13 mouse cellular contexts compared by ENCODE assay signal in genomic region chr4:152179946-152180660, GRCm38 (mm10). TPM values are rescaled to one million over a fixed set of nuclear protein-coding genes. Genes with fewer than 3 reads are reported as not detected.
DNase-seq lines count a peak whose midpoint lies in the region; ATAC-seq lines count a peak whose summit lies in the region.
"Had no signal": no experiment of that assay in that cellular context is flagged by ENCODE, and none has a peak within 500 bp of the region (broad histone marks: within the 10 kb centered on the region; RNA-seq: fewer than 3 reads in every experiment).

No protein-coding gene starts in this region.

- H3K4me2 ChIP-seq in forebrain, embryonic 15.5 days (replicated peaks), result peak overlapping the region; percentile 96; the same call in 1 of the 2 replicates
- peak overlapping the region; percentile 89; the same call in 1 of the 2 replicates for H3K4me2 ChIP-seq in neural tube, embryonic 11.5 days (ENCODE audit: low read depth)
- peak overlapping the region; percentile 94 for H3K4me2 ChIP-seq in hindbrain, embryonic 14.5 days (replicated peaks)

- WGBS in forebrain, embryonic 15.5 days, result 88% methylated on average over 16 of the region's 16 CpGs
- WGBS in forebrain, embryonic 10.5 days, result 90% methylated on average over 16 of the region's 16 CpGs
- WGBS in neural tube, embryonic 11.5 days, result 79% methylated on average over 16 of the region's 16 CpGs
- 86% methylated on average over 16 of the region's 16 CpGs for WGBS in hindbrain, embryonic 14.5 days

- H3K4me1 ChIP-seq in forebrain, embryonic 15.5 days, result peaks cover 29% of the 10 kb centered on the region
- H3K4me1 ChIP-seq in forebrain, embryonic 10.5 days, result peaks cover 46% of the 10 kb centered on the region
- peaks cover 16% of the 10 kb centered on the region for H3K4me1 ChIP-seq in neural tube, embryonic 11.5 days (ENCODE audit: control insufficient read depth, insufficient read depth, low read length)
- H3K4me1 ChIP-seq in hindbrain, embryonic 14.5 days (replicated peaks; ENCODE audit: control insufficient read depth, insufficient read depth, low read length), result peaks cover 20% of the 10 kb centered on the region; the same call in 1 of the 2 replicates

- ATAC-seq in forebrain, embryonic 15.5 days (replicated peaks), result no peak
- ATAC-seq in neural tube, embryonic 11.5 days (ENCODE audit: insufficient read depth, low FRiP score, low TSS enrichment), result no peak
- no peak for ATAC-seq in hindbrain, embryonic 14.5 days (ENCODE audit: low FRiP score)
- ATAC-seq in erythroid progenitor cell, adult 5-6 weeks (replicated peaks; ENCODE audit: low FRiP score, poor library complexity, severe bottlenecking), result no peak
- ATAC-seq: liver, postnatal 0 days had no signal

- 0 out of 2 replicates have a peak overlapping the region, but pooled peaks have one; percentile 69 for H3K4me3 ChIP-seq in forebrain, embryonic 15.5 days
- H3K4me3 ChIP-seq in forebrain, embryonic 10.5 days, result no peak overlapping the region
- H3K4me3 ChIP-seq in neural tube, embryonic 11.5 days (ENCODE audit: low read depth, low read length), result no peak overlapping the region
- H3K4me3 ChIP-seq in hindbrain, embryonic 14.5 days (replicated peaks; ENCODE audit: low read length), result peak overlapping the region; percentile 86; the same call in 1 of the 2 replicates

- no peak for DNase-seq in forebrain, embryonic 10.5 days (ENCODE audit: extremely low spot score, low spot score)
- DNase-seq in neural tube, embryonic 11.5 days (ENCODE audit: low spot score), result no peak
- no peak for DNase-seq in neural tube, embryonic 10.5 days (ENCODE audit: extremely low spot score, low spot score)
- no peak for DNase-seq in hindbrain, embryonic 14.5 days (ENCODE audit: low spot score)
- no peak for DNase-seq in MN1 (ENCODE audit: low spot score)
- no peak for DNase-seq in left cerebral cortex, adult 11 months (ENCODE audit: low spot score)
- DNase-seq: heart, postnatal 4 days; liver, postnatal 0 days had no signal

- H3K36me3 ChIP-seq in forebrain, embryonic 15.5 days, result no peaks in the 10 kb centered on the region
- peaks cover 21% of the 10 kb centered on the region for H3K36me3 ChIP-seq in forebrain, embryonic 10.5 days (replicated peaks)
- H3K36me3 ChIP-seq in neural tube, embryonic 11.5 days (ENCODE audit: control insufficient read depth, insufficient read depth, low read length), result no peaks in the 10 kb centered on the region
- H3K36me3 ChIP-seq in hindbrain, embryonic 14.5 days (replicated peaks; ENCODE audit: control insufficient read depth, insufficient read depth), result 0 out of 2 replicates have a peak, but pooled peaks cover 7% of the 10 kb centered on the region

- 0 out of 2 replicates have a peak overlapping the region, but pooled peaks have one; percentile 66 for H3K9ac ChIP-seq in forebrain, embryonic 15.5 days (replicated peaks)
- H3K9ac ChIP-seq in neural tube, embryonic 11.5 days (ENCODE audit: low read length), result no peak overlapping the region
- H3K9ac ChIP-seq in hindbrain, embryonic 14.5 days, result 0 out of 2 replicates have a peak overlapping the region, but pooled peaks have one; percentile 82

- no peak overlapping the region for H3K27ac ChIP-seq in forebrain, embryonic 15.5 days (replicated peaks)
- H3K27ac ChIP-seq in forebrain, embryonic 10.5 days, result no peak overlapping the region
- no peak overlapping the region for H3K27ac ChIP-seq in neural tube, embryonic 11.5 days (ENCODE audit: low read depth, low read length)
- no peak overlapping the region for H3K27ac ChIP-seq in hindbrain, embryonic 14.5 days
- H3K27ac ChIP-seq: embryonic facial prominence, embryonic 10.5 days had no signal

- 0 out of 2 replicates have a peak, but pooled peaks cover 2% of the 10 kb centered on the region for H3K27me3 ChIP-seq in forebrain, embryonic 15.5 days
- H3K27me3 ChIP-seq in forebrain, embryonic 10.5 days (ENCODE audit: poor library complexity, severe bottlenecking), result peaks cover 49% of the 10 kb centered on the region
- H3K27me3 ChIP-seq in neural tube, embryonic 11.5 days (ENCODE audit: control insufficient read depth, insufficient read depth, low read length), result no peaks in the 10 kb centered on the region
- H3K27me3 ChIP-seq in hindbrain, embryonic 14.5 days (ENCODE audit: control insufficient read depth, insufficient read depth, low read length), result 0 out of 2 replicates have a peak, but pooled peaks cover 7% of the 10 kb centered on the region

- H3K9me3 ChIP-seq in forebrain, embryonic 15.5 days, result no peaks in the 10 kb centered on the region
- H3K9me3 ChIP-seq in forebrain, embryonic 10.5 days, result no peaks in the 10 kb centered on the region
- no peaks in the 10 kb centered on the region for H3K9me3 ChIP-seq in neural tube, embryonic 11.5 days (ENCODE audit: control insufficient read depth, low read length)
- no peaks in the 10 kb centered on the region for H3K9me3 ChIP-seq in hindbrain, embryonic 14.5 days (ENCODE audit: control insufficient read depth, low read length)
- H3K9me3 ChIP-seq: embryonic facial prominence, embryonic 10.5 days had no signal

RNA-seq across cellular contexts. Expression of gene Acot7, which starts 2.2 kb away (rescaled TPM):
- 210 and 219 TPM in 2 replicates for polyA plus RNA-seq in forebrain, embryonic 15.5 days (2015; fragmentation: Nextera tagmentation; extraction: Ambion mirVana)
- polyA plus RNA-seq in forebrain, embryonic 10.5 days (2016; fragmentation: Nextera tagmentation; extraction: Ambion mirVana), result 61.0 and 64.4 TPM in 2 replicates
- polyA plus RNA-seq in neural tube, embryonic 11.5 days (2014; fragmentation: Nextera tagmentation; extraction: Ambion mirVana), result 159 and 173 TPM in 2 replicates
- 352 and 396 TPM in 2 replicates for polyA plus RNA-seq in hindbrain, embryonic 14.5 days (2014; fragmentation: Nextera tagmentation; extraction: Ambion mirVana)
- total RNA-seq in erythroid progenitor cell, adult 5-6 weeks (2015; ENCODE audit: low replicate concordance), result 15.1 and 30.2 TPM in 2 replicates
- 3.7 and 3.9 TPM in 2 replicates for total RNA-seq in erythroid progenitor cell, adult 5-6 weeks (2017; ENCODE audit: low replicate concordance)

RNA-seq across cellular contexts. Expression of gene Hes2, which starts 21.4 kb away (rescaled TPM):
- not detected in 2 replicates for polyA plus RNA-seq in forebrain, embryonic 15.5 days (2015; fragmentation: Nextera tagmentation; extraction: Ambion mirVana)
- polyA plus RNA-seq in forebrain, embryonic 10.5 days (2016; fragmentation: Nextera tagmentation; extraction: Ambion mirVana), result not detected in 2 replicates
- polyA plus RNA-seq in neural tube, embryonic 11.5 days (2014; fragmentation: Nextera tagmentation; extraction: Ambion mirVana), result 2.9 and 3.5 TPM in 2 replicates
- not detected in 2 replicates for polyA plus RNA-seq in hindbrain, embryonic 14.5 days (2014; fragmentation: Nextera tagmentation; extraction: Ambion mirVana)
- total RNA-seq in erythroid progenitor cell, adult 5-6 weeks (2015; ENCODE audit: low replicate concordance), result not detected in 2 replicates
- total RNA-seq in erythroid progenitor cell, adult 5-6 weeks (2017; ENCODE audit: low replicate concordance), result not detected in 2 replicates
- total RNA-seq: gastrocnemius, adult 8-10 months; heart, postnatal 4 days; left cerebral cortex, postnatal 25 days had no signal
- polyA plus RNA-seq: liver, postnatal 0 days had no signal

RNA-seq across cellular contexts. Expression of gene Espn, which starts 27.9 kb away (rescaled TPM):
- 0.09 and 0.10 TPM in 2 replicates for polyA plus RNA-seq in forebrain, embryonic 15.5 days (2015; fragmentation: Nextera tagmentation; extraction: Ambion mirVana)
- polyA plus RNA-seq in forebrain, embryonic 10.5 days (2016; fragmentation: Nextera tagmentation; extraction: Ambion mirVana), result 5.6 and 5.9 TPM in 2 replicates
- polyA plus RNA-seq in neural tube, embryonic 11.5 days (2014; fragmentation: Nextera tagmentation; extraction: Ambion mirVana), result 0.48 and 1.1 TPM in 2 replicates
- polyA plus RNA-seq in hindbrain, embryonic 14.5 days (2014; fragmentation: Nextera tagmentation; extraction: Ambion mirVana), result 0.25 and 0.40 TPM in 2 replicates
- total RNA-seq in erythroid progenitor cell, adult 5-6 weeks (2015; ENCODE audit: low replicate concordance), result 0.72 TPM in 1 of 2 replicates, not detected in the other
- total RNA-seq in erythroid progenitor cell, adult 5-6 weeks (2017; ENCODE audit: low replicate concordance), result not detected in 2 replicates

Comparison
In these comparisons a context has a peak if more than half of its experiments do, and no peak if none do; other contexts are left out.
1. H3K4me3 ChIP-seq: peak in forebrain, embryonic 15.5 days (single experiment) and hindbrain, embryonic 14.5 days (single experiment); none in forebrain, embryonic 10.5 days (single experiment) and neural tube, embryonic 11.5 days (single experiment).
2. Peak in every context shown above with its lines, with median percentiles within 50 percentile points of each other: H3K4me2 ChIP-seq.